Mouse (Mus musculus): ENCODE measurements around the gene Pip5k1b. TPM values are rescaled to one million over a fixed set of nuclear protein-coding genes. Genes with fewer than 3 reads are reported as not detected.

The Pip5k1b gene
- total RNA-seq, 4 experiments from 2014 or later = 0.20 to 0.54 (median 0.28) TPM

GRCm38 (mm10) chr19:24426759-24427181 is 128.9 kb downstream of the Pip5k1b start:
- DNase-seq (ENCODE audit: low spot score in 2 of 2) = no peak

- no peak for DNase-seq (ENCODE audit: low spot score in 2 of 2)
These were observed 137.6 kb downstream of the Pip5k1b start for GRCm38 (mm10) chr19:24418030-24418429.

- DNase-seq (ENCODE audit: low spot score in 2 of 2) = no peak
These were observed 138.0 kb downstream of the Pip5k1b start for GRCm38 (mm10) chr19:24417659-24418004.

GRCm38 (mm10) chr19:24416975-24417658 is 138.6 kb downstream of the Pip5k1b start:
- DNase-seq (ENCODE audit: low spot score in 2 of 2) = no peak

- DNase-seq (ENCODE audit: low spot score in 2 of 2) = no peak
These were observed 139.7 kb downstream of the Pip5k1b start for GRCm38 (mm10) chr19:24415778-24416621.

- DNase-seq (ENCODE audit: low spot score in 2 of 2) = no peak
These were observed 146.7 kb downstream of the Pip5k1b start for GRCm38 (mm10) chr19:24408863-24409564.

DNA sequence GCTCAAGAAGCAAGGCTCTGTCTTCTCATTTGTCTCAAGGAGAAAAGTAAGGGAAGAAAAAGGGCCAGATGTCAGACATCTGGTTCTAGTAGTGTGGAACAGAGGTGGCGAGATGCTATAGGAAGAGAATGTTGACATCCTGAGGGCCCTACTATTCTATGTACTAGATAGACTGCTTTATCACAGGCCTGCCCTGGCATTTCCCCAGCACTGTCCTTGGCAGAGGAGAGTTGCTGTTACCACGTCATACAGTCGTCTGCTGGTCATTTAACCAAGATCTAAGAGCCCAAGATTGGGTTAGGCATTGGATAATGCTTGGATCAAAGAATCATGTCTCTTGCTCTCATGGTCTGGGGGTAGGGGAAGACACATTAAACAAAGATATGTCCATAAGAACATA is 151.0 kb downstream of the Pip5k1b start:
- DNase-seq (ENCODE audit: low spot score in 2 of 2) = no peak

GRCm38 (mm10) chr19:24403245-24403644 is 152.4 kb downstream of the Pip5k1b start:
- DNase-seq (ENCODE audit: low spot score in 2 of 2) = no peak

GRCm38 (mm10) chr19:24393920-24394319 is 161.8 kb downstream of the Pip5k1b start:
- no peak for DNase-seq (ENCODE audit: low spot score in 2 of 2)

DNA sequence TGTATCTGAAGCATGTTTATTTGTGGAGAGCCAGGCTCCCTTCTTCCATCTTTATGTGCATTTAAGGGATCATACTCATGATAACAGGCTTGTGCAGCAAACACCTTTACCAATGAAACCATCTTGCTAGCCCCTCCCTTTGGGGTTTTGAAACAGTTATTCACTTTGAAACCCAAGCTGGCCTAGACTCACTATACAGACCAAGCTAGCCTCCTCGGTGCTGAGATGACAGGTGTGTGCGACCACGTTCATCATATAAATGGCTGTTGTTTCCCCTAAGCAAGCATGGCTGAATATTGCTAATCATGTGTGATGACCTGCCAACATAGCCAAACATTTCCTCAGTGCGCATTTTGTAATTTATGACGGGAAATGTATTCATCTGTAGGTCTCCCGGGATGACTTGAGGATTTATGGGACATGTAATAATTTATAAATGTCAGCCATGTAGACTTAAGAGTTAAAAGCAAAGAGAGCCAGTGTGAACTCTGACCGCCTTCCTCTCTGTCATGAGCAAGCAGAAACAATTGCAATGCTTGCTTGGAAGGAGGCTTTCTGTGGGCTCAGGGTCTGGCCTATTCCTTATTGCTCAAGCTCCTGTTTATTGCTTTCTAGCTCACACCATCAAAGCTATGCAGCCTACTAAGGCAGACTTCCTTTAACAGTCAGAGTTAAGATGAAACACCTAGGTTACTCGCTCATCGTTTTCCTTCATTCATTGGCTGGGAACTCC is 164.0 kb downstream of the Pip5k1b start:
- DNase-seq (ENCODE audit: low spot score in 2 of 2) = no peak

DNA sequence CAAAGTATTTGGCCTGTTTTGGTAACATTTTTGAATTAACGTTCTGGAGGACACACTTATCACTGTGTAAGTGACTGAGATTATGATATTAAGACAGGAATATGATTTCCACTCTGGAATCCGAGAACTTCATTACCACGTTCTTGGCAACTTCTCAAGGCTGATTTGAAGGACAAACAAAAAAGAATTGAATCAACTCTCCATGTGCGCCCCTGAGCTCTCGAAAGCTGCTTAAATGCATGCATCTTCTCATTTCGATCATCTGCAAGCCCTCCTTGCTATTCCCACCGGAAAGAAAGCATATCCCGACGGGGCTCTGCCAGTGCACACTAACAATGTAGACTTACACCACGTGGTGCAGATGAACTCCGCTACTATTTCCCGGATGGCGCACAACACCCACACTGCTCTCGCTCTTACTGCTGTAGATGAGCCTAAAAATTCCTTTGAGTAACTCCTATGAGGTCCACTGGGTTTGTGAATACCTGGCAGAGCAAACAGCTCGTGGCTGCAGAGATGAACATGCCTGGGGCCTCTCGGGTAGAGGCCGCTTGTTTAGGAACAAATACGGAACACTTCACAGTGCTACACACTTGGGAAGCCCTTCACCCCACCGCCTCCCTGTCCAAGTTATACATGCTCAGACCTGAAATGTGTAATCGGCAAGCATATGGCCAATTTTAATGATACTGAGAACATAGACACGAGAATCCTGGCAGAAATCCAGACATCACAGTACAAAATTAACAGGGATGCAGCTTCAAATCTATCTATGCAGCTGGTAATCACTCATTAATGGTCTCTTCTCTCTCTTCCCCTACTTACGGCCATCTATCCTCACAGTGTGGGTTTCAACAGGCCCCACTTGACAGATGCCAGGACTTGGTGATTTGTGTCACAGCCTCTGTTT is 168.5 kb downstream of the Pip5k1b start:
- DNase-seq (ENCODE audit: low spot score in 2 of 2) = no peak

- DNase-seq (ENCODE audit: low spot score in 2 of 2) = no peak
These were observed 177.2 kb downstream of the Pip5k1b start for GRCm38 (mm10) chr19:24378470-24378869.

DNA sequence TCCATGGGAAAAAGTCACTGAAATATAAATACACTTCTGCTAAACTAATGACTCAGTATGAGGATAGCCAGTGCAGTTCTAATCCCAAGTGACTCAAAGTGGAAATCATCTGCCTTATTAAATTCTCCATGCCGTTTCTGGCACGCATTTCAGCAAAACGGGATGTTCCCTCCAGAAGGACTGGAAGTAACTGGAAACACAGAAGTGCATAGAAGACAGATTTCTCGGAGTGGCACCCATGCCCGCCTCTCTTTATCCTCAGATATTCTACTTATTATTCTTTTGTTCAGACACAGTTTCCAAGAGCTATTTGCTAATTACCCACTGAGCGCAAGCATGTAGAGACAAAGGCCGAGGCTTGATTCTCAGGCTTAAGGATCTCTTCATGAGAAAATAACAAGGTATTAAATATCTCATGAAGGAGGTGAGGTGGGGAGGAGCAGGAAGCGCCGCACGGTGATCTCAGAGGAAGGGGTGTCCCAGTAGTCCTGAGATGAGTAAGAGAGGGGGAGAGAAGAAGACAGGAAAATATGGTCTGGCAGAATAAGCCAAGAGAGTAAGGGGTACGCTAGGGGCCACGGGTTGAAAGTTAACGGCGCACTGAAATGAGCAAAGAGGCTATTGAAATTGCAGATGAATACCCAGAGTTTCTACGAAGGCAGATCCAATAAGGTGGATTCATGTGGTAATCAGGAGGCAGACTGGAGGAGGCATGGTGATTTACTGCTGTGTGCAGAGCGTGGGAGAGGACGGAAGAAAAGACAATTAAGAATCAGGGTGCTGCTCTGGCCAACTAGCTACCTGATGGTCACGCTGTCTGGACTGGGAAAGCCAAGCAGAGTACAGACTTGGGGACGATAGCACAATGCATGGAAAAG is 183.7 kb downstream of the Pip5k1b start:
- DNase-seq (ENCODE audit: low spot score in 2 of 2) = no peak

DNA sequence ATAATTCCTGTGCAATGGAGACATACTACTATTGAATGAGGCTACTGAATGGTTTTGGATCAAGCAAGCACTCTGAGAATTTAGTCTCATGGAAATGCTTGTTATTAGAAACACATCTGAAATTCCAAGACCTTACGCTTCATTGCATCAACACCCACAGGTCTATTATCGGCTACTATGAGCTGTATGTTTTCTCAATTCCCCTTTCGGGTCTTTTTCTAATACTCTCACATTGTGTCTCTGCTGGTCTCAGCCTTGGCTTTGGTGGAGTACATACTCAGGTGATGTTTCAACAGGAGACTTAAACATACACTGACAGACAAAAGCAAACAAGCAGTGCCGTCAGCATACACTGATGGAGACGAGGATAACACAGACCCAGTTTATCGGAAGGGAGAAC is 187.3 kb downstream of the Pip5k1b start:
- no peak for DNase-seq (ENCODE audit: low spot score in 2 of 2)

GRCm38 (mm10) chr19:24367722-24368121 is 187.9 kb downstream of the Pip5k1b start:
- DNase-seq (ENCODE audit: low spot score in 2 of 2) = no peak

DNA sequence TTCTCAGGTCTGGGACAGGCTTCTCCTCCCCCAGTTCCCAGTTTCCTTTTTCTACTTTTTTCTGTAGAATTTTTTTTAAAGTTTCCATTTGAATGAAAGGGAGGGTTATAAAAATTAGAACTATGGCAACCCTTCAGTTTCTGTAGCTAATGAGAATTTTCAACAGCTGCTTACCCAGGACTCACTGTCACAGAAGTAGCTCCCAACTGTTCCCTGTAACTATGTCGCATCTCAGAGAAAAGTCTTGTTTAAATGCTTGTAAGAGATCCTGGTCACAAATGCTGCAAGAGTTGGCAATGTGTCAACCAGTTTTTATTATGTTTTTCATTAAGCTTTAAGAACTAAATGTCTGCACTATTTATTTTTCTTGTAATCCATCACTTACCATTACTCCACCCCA is 188.9 kb downstream of the Pip5k1b start:
- no peak for DNase-seq (ENCODE audit: low spot score in 2 of 2)

- no peak for DNase-seq (ENCODE audit: low spot score in 2 of 2)
These were observed 192.9 kb downstream of the Pip5k1b start for GRCm38 (mm10) chr19:24362626-24363321.

DNA sequence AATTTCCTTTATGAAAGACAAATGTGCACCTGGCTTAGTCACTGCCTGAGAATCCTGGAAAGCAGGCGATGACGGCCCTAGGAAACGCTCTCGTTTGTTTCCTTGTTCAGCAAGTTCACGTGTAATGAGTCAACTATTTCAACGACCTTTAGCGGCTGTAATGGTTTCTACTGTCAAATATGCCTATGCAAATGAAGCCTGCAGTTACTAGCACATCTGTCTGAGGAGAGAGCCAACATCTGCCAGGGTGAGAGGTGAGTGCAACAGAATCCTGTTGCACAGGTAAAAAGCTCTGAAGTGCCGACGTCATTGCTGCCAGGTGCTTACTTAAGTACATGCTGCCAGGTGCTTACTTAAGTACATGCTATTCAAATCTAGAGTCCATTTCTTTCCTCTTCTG is 196.4 kb downstream of the Pip5k1b start:
- DNase-seq (ENCODE audit: low spot score in 2 of 2) = no peak
